Mouse (Mus musculus): Measurements from ENCODE around the gene Jade3. TPM values are rescaled to one million over a fixed set of nuclear protein-coding genes. Genes with fewer than 3 reads are reported as not detected.

Gene Jade3
- polyA plus RNA-seq, 1 experiment, result 4.0 TPM

- H3K4me1 ChIP-seq (ENCODE audit: control insufficient read depth, insufficient read depth, low read length), result no peaks in the 10 kb centered on the region
- H3K4me3 ChIP-seq (replicated peaks; ENCODE audit: control insufficient read depth, low read depth, low read length), result no peak within 1 kb of the TSS
- H3K27ac ChIP-seq (ENCODE audit: control insufficient read depth, insufficient read depth, low read depth, low read length, poor library complexity), result no peak within 1 kb of the TSS
- WGBS, result 61% methylated on average over 3 of the region's 3 CpGs
- TF ChIP-seq POLR2A (IDR thresholded peaks at IDR 0.05; ENCODE audit: borderline replicate concordance, control insufficient read depth, low read depth, low read length) (no peak), CTCF (IDR thresholded peaks at IDR 0.05; ENCODE audit: control insufficient read depth, insufficient read depth, low read length) (no peak)
These were observed 124.0 kb downstream of the Jade3 start, which contains the start of gene Rgn for GRCm38 (mm10) chrX:20549532-20549931. TSS of gene Rgn (plus strand) at chrX:20549787.

DNA sequence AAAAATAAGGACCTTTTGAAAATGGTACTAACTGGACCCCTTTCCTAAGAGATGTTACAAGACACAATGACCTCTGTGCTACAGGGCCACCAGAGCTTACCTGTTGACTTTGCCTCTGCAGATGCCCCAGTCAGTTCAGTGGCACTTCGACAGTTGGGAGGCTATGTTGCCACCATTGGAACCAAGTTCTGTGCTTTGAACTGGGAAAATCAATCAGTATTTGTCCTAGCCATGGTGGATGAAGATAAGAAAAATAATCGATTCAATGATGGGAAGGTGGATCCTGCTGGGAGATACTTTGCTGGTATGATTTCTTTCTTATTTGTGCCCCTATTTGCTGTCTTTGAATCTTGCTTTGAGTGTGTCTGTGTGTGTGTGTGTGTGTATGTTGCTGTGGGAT, 126.7 kb downstream of the Jade3 start:
- TF ChIP-seq POLR2A (IDR thresholded peaks at IDR 0.05; ENCODE audit: borderline replicate concordance, control insufficient read depth, low read depth, low read length) (no peak), CTCF (IDR thresholded peaks at IDR 0.05; ENCODE audit: control insufficient read depth, insufficient read depth, low read length) (no peak)
- no peak overlapping the region for H3K4me3 ChIP-seq (replicated peaks; ENCODE audit: control insufficient read depth, low read depth, low read length)
- H3K4me1 ChIP-seq (ENCODE audit: control insufficient read depth, insufficient read depth, low read length), result no peaks in the 10 kb centered on the region
- WGBS, result 74% methylated on average over 2 of the region's 2 CpGs
- H3K27ac ChIP-seq (ENCODE audit: control insufficient read depth, insufficient read depth, low read depth, low read length, poor library complexity), result no peak overlapping the region

GRCm38 (mm10) chrX:20561846-20562245, 136.4 kb downstream of the Jade3 start:
- Histone ChIP-seq H3K4me1 (ENCODE audit: control insufficient read depth, insufficient read depth, low read length) (no peaks in the 10 kb centered on the region), H3K4me3 (replicated peaks; ENCODE audit: control insufficient read depth, low read depth, low read length) (no peak overlapping the region), H3K27ac (ENCODE audit: control insufficient read depth, insufficient read depth, low read depth, low read length, poor library complexity) (no peak overlapping the region)
- 34% methylated on average over 1 of the region's 1 CpGs for WGBS
- TF ChIP-seq CTCF (IDR thresholded peaks at IDR 0.05; ENCODE audit: control insufficient read depth, insufficient read depth, low read length) (no peak), POLR2A (IDR thresholded peaks at IDR 0.05; ENCODE audit: borderline replicate concordance, control insufficient read depth, low read depth, low read length) (no peak)

GRCm38 (mm10) chrX:20563941-20564340, 138.5 kb downstream of the Jade3 start:
- H3K27ac ChIP-seq (ENCODE audit: control insufficient read depth, insufficient read depth, low read depth, low read length, poor library complexity), result no peak overlapping the region
- H3K4me1 ChIP-seq (ENCODE audit: control insufficient read depth, insufficient read depth, low read length), result no peaks in the 10 kb centered on the region
- 53% methylated on average over 4 of the region's 4 CpGs for WGBS
- H3K4me3 ChIP-seq (replicated peaks; ENCODE audit: control insufficient read depth, low read depth, low read length), result no peak overlapping the region
- TF ChIP-seq POLR2A (IDR thresholded peaks at IDR 0.05; ENCODE audit: borderline replicate concordance, control insufficient read depth, low read depth, low read length) (no peak), CTCF (IDR thresholded peaks at IDR 0.05; ENCODE audit: control insufficient read depth, insufficient read depth, low read length) (no peak)

Other genes starting within 250 kb of the Jade3 start
- 0.75 and 2.3 TPM in 2 replicates for gene Slc9a7, start 133.9 kb upstream of the Jade3 start, polyA plus RNA-seq (2011; ENCODE audit: insufficient read depth, insufficient read length, low replicate concordance, missing spikeins)
- gene Rp2, start 61.2 kb upstream of the Jade3 start, polyA plus RNA-seq (2011; ENCODE audit: insufficient read depth, insufficient read length, low replicate concordance, missing spikeins), result 9.7 and 12.7 TPM in 2 replicates
- 1.0 and 4.7 TPM in 2 replicates for gene Rgn, start 124.1 kb downstream of the Jade3 start, polyA plus RNA-seq (2011; ENCODE audit: insufficient read depth, insufficient read length, low replicate concordance, missing spikeins)
- 29.7 and 45.2 TPM in 2 replicates for gene Rbm10, start 191.8 kb downstream of the Jade3 start, polyA plus RNA-seq (2011; ENCODE audit: insufficient read depth, insufficient read length, low replicate concordance, missing spikeins)
- 86.5 and 146 TPM in 2 replicates for gene Ndufb11, start 191.9 kb downstream of the Jade3 start, polyA plus RNA-seq (2011; ENCODE audit: insufficient read depth, insufficient read length, low replicate concordance, missing spikeins)
- gene Uba1, start 232.6 kb downstream of the Jade3 start, polyA plus RNA-seq (2011; ENCODE audit: insufficient read depth, insufficient read length, low replicate concordance, missing spikeins), result 45.8 and 49.6 TPM in 2 replicates